Mouse (Mus musculus) liver, postnatal 0 days (tissue): ENCODE data around the gene Gsg1l. TPM values are rescaled to one million over a fixed set of nuclear protein-coding genes. Genes with fewer than 3 reads are reported as not detected.

Source experiments
- ATAC-seq: fragments of 200-750 bp; cut with Nextera tagmentation; 2 replicates; pipeline ENCODE4 v1.8.0; 2017; ENCODE audit warnings: mild to moderate bottlenecking, moderate library complexity
- DNase-seq: peaks from one replicate; pipeline ENCODE4 v3.0.0-alpha.2; 2016
- H3K27ac ChIP-seq: fragments of 300-500 bp; sonication (generic); 2 replicates; pipeline ENCODE4 v1.5.1; 2014; ENCODE audit warnings: antibody characterized with exemption, moderate library complexity, mild to moderate bottlenecking, low read depth
- H3K27me3 ChIP-seq: fragments of 300-500 bp; sonication (generic); 2 replicates; pipeline ENCODE4 v1.6.1; 2014; ENCODE audit warnings: low read length, control low read depth, mixed read lengths; ENCODE audit not compliant: insufficient read depth
- H3K36me3 ChIP-seq: fragments of 300-500 bp; sonication (generic); replicated peaks from 2 replicates; pipeline ENCODE4 v1.6.1; 2014; ENCODE audit warnings: mild to moderate bottlenecking, control low read depth, low read length, moderate library complexity, mixed read lengths; ENCODE audit not compliant: insufficient read depth
- H3K4me1 ChIP-seq: fragments of 300-500 bp; sonication (generic); 2 replicates; pipeline ENCODE4 v1.6.1; 2014; ENCODE audit warnings: antibody characterized with exemption, mild to moderate bottlenecking, control low read depth; ENCODE audit not compliant: insufficient read depth
- H3K4me2 ChIP-seq: fragments of 300-500 bp; sonication (generic); 2 replicates; pipeline ENCODE4 v1.6.1; 2014; ENCODE audit warnings: low read depth, mild to moderate bottlenecking, low read length, moderate library complexity, mixed read lengths
- H3K4me3 ChIP-seq: fragments of 300-500 bp; sonication (generic); 2 replicates; pipeline ENCODE4 v1.5.1; 2014; ENCODE audit warnings: low read depth, low read length
- H3K9ac ChIP-seq: fragments of 300-500 bp; sonication (generic); replicated peaks from 2 replicates; pipeline ENCODE4 v1.6.1; 2014; ENCODE audit warnings: mild to moderate bottlenecking, moderate library complexity
- H3K9me3 ChIP-seq: fragments of 300-500 bp; sonication (generic); 2 replicates; pipeline ENCODE4 v1.6.1; 2016; ENCODE audit warnings: mild to moderate bottlenecking, control low read depth, low read length, mixed read lengths
- CTCF ChIP-seq: sonication (generic); IDR thresholded peaks from 2 replicates; pipeline ENCODE4 v1.5.1; 2016; ENCODE audit warnings: antibody characterized with exemption, low read depth
- EP300 ChIP-seq: IDR thresholded peaks from 2 replicates; pipeline ENCODE4 v1.6.1; 2016; ENCODE audit warnings: antibody characterized with exemption, low read depth, mild to moderate bottlenecking
- WGBS: fragments of 180-500 bp; shearing (Covaris S2); extraction: QIAGEN DNeasy Blood & Tissue Kit; methylation state at CpG from one replicate; pipeline ENCODE4 v1.1.7; 2014; ENCODE audit not compliant: insufficient replicate concordance; 5-methylcytosine and 5-hydroxymethylcytosine counted together
- polyA plus RNA-seq: library from polyadenylated mRNA; unstranded; fragments of >200 nt; fragmentation: Nextera tagmentation; extraction: Ambion mirVana; gene quantifications from 2 replicates; pipeline ENCODE4 v1.2.1, GENCODE M21; 2015

Gene Gsg1l
- polyA plus RNA-seq, 1 experiment from 2014 or later: 0.08 TPM

- Histone ChIP-seq H3K4me1 (peaks cover 40% of the 10 kb centered on the region), H3K4me3 (no peak overlapping the region), H3K36me3 (no peaks in the 10 kb centered on the region), H3K4me2 (no peak overlapping the region), H3K9me3 (no peaks in the 10 kb centered on the region), H3K27me3 (no peaks in the 10 kb centered on the region), H3K9ac (no peak overlapping the region), H3K27ac (0 out of 2 replicates have a peak overlapping the region, but pooled peaks have one; percentile 62)
- ATAC-seq (no peak), DNase-seq (no peak)
- 71% methylated on average over 18 of the region's 18 CpGs for WGBS
- TF ChIP-seq EP300 (no peak), CTCF (no peak)
These were observed 41.3 kb downstream of the Gsg1l start for GRCm38 (mm10) chr7:126040794-126041526.

- Histone ChIP-seq H3K36me3 (no peaks in the 10 kb centered on the region), H3K27ac (peak overlapping the region; percentile 73), H3K9ac (0 out of 2 replicates have a peak overlapping the region, but pooled peaks have one; percentile 4), H3K4me1 (peaks cover 40% of the 10 kb centered on the region), H3K4me3 (no peak overlapping the region), H3K4me2 (peak overlapping the region; percentile 20; the same call in 1 of the 2 replicates), H3K27me3 (no peaks in the 10 kb centered on the region), H3K9me3 (no peaks in the 10 kb centered on the region)
- WGBS: 67% methylated on average over 5 of the region's 5 CpGs
- no peak for ATAC-seq
- TF ChIP-seq CTCF (no peak), EP300 (no peak)
- no peak for DNase-seq
These were observed 42.4 kb downstream of the Gsg1l start for GRCm38 (mm10) chr7:126039847-126040246.

GRCm38 (mm10) chr7:126039247-126039835 lies 42.9 kb downstream of the Gsg1l start:
- DNase-seq: peak; percentile 38
- Histone ChIP-seq H3K36me3 (no peaks in the 10 kb centered on the region), H3K4me1 (peaks cover 40% of the 10 kb centered on the region), H3K9me3 (no peaks in the 10 kb centered on the region), H3K4me2 (peak overlapping the region; percentile 20; the same call in 1 of the 2 replicates), H3K27ac (peak overlapping the region; percentile 73), H3K27me3 (no peaks in the 10 kb centered on the region), H3K4me3 (no peak overlapping the region), H3K9ac (peak overlapping the region; percentile 21; the same call in 1 of the 2 replicates)
- peak; percentile 91 for TF ChIP-seq EP300
- no peak for TF ChIP-seq CTCF
- 57% methylated on average over 5 of the region's 5 CpGs for WGBS
- ATAC-seq: peak; percentile 81

- peak overlapping the region; percentile 73 for H3K27ac ChIP-seq
- no peaks in the 10 kb centered on the region for H3K9me3 ChIP-seq
- WGBS: 55% methylated on average over 25 of the region's 25 CpGs
- H3K4me1 ChIP-seq: peaks cover 40% of the 10 kb centered on the region
- TF ChIP-seq EP300 (0 out of 2 replicates have a peak, but pooled peaks have one; percentile 23), CTCF (no peak)
- H3K4me3 ChIP-seq: no peak overlapping the region
- no peaks in the 10 kb centered on the region for H3K27me3 ChIP-seq
- no peak for ATAC-seq
- DNase-seq: no peak
- peak overlapping the region; percentile 21; the same call in 1 of the 2 replicates for H3K9ac ChIP-seq
- H3K4me2 ChIP-seq: peak overlapping the region; percentile 20; the same call in 1 of the 2 replicates
- no peaks in the 10 kb centered on the region for H3K36me3 ChIP-seq
These were observed 43.6 kb downstream of the Gsg1l start for GRCm38 (mm10) chr7:126038366-126039246.

- ATAC-seq (no peak), DNase-seq (no peak)
- H3K27ac ChIP-seq: no peak overlapping the region
- no peaks in the 10 kb centered on the region for H3K9me3 ChIP-seq
- no peaks in the 10 kb centered on the region for H3K27me3 ChIP-seq
- 69% methylated on average over 3 of the region's 3 CpGs for WGBS
- TF ChIP-seq CTCF (no peak), EP300 (no peak)
- H3K9ac ChIP-seq: no peak overlapping the region
- peaks cover 20% of the 10 kb centered on the region for H3K4me1 ChIP-seq
- H3K4me3 ChIP-seq: no peak overlapping the region
- no peak overlapping the region for H3K4me2 ChIP-seq
- H3K36me3 ChIP-seq: no peaks in the 10 kb centered on the region
These were observed 46.9 kb downstream of the Gsg1l start for GRCm38 (mm10) chr7:126035332-126035731.
